Mouse (Mus musculus): Measurements from ENCODE around the gene Crebl2. TPM values are rescaled to one million over a fixed set of nuclear protein-coding genes. Genes with fewer than 3 reads are reported as not detected.

Gene Crebl2
- total RNA-seq (2021), result 10 to 100 TPM; 41.1 to 41.7 TPM

DNA sequence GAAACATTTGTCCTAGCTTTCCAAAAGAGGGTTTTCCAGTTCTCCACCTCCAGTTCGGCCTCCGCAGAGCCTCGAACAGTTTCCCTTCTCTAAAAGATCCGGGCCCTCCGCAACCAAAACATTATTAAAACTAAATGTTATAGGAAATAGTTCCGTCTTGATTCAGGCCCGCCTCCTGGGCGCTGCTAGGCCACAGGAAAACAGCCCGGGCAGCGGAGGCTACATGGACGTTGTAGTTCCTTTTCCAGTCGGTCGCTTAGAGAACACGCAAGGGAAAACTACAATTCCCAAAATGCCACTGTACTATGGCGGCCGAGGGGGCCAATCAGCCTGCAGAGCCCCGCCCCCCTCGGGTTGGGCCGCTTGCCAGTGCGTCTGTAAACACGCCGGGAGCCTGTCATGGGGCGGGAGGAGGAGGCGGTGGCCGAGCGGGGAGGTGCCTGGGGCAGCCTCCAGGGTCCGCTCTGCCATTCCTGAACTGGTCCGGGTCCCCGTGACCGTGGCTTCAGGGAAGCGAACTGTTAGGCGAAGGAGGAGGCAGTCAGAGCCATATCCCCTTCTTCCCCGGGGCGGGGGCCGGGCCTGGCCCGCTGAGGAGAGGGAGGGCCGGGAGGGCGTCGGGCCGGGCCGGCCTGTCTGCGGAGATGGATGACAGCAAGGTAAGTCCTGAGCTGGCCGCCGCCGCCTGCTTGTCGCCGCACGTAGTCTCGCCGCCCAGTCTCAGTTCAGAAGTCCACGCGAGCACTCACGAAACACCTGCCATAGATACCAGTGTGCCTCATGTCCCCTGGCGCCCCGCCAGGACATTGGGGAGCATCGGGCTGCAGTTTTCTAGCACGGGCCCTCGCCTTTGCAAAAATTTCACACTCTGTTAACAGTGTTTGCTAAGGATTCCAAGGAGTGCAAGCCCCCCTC is at the start of gene Crebl2:
Crebl2 (plus strand) TSS at position 369 of the 915 bp plus-strand sequence.
- DNase-seq, result peak; percentile 99

DNA sequence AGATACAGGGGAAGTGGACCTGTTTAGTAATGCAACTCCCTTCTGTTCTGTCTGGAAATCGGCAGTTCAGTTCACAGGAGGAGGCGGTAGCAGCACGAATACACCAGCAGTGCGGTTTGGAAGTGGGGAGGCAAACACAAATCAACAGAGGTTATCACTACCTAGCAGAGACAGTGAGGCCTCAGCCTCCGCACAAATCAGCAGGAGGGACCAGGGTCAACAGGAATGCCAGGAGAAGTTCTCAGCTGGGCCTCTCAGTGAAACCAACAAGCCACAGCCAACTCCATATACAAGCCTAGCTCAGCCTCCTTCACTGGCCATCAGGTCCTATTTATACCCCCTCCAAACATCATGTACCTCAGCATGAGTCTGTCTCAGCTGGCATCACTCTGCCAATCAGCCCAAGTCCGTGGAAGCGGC is 48.5 kb upstream of the Crebl2 start:
- DNase-seq, result no peak

DNA sequence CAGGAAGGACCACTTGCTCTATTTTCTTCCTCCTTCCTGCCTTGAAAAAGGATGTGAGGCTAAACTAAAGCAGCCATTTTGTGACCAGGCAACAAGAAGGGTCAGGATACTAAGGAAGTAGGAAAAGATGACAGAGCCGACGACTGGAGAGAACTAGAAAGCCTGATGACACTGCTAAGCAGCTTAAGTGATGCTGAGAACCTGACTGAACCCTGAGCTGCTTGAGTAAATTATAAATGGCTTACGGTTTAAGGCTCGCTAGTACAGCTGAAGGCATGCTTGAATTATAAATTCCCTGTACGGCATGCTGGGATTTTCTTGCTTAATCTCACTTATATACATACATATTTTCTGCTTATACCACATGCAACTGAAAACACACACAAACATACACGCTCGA is 47.1 kb upstream of the Crebl2 start:
- no peak for DNase-seq

DNA sequence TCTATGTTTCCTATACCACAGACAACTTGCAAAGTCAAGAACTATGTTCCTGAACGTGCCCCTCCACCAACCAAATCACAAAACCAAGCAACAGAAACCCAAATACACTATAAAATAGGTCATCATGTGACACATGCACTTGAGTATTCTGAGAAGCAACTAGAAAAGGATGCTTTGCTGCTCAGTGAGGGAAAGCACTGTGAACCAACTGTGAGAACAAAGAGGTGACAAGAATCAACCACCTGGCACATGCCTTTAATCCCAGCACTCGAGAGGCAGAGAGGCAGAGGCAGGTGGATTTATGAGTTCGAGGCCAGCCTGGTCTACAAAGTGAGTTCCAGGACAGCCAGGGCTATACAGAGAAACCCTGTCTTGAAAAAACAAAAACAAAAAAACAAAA is 43.5 kb upstream of the Crebl2 start:
- no peak for DNase-seq

DNA sequence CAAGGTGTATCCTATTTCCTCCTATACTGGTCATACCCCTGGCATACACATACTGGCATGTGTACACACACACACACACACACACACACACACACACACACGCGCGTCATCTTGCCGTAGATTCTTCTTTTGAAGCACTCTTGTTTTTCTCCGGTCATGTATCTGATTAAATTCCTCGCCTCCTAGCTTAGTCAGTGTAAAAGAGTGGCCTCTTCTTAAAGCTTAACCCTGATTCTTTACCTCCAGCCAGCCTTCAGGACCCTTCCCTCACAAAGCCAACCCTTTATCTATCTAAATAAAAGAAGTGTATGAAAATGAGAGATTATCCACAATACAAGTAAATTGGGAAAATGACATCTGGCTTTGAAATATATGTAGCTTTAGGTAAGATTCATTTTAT is 40.9 kb upstream of the Crebl2 start:
- DNase-seq, result no peak

DNA sequence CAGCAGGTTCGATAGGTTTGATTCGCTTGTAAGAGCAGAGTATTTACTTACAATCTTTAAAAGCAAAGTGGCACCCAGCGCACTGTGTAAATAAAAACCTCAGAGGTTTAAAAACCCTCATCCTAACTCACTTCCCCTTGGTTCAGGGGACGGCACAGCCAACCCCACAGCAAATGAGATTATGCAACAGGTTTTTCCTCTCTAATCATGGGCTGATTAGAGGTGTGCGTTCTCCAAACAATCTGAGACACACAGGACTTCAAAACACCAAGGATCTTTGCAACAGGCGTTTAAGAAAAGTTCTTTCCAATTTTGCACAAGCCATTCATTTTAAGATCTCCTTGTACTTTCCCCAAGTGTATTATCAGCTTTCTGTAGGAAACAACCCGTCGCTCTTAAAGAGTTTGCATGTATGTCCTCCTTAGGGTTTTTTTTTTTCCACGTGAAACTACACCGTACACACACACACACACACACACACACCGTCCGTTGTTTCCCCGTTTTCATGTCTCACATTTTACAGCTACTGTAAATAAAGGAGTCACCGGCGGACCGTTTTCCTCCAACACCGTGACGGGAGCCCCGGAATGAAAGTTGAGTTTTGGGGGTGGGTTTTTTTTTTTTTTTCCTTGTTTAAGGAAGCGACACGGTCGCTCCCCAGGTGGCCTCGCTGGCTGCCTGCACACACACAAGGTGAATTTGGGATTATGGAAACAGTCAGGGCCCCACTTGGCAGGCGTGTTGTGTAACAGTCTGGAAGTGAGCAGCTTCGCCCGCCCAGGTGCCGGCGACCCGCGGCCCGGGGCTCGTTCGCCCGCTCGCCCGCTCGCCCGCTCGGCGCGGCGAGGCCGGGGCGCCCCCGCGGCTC is 38.5 kb upstream of the Crebl2 start:
- DNase-seq, result peak in 1 of 2 experiments; percentile 5

DNA sequence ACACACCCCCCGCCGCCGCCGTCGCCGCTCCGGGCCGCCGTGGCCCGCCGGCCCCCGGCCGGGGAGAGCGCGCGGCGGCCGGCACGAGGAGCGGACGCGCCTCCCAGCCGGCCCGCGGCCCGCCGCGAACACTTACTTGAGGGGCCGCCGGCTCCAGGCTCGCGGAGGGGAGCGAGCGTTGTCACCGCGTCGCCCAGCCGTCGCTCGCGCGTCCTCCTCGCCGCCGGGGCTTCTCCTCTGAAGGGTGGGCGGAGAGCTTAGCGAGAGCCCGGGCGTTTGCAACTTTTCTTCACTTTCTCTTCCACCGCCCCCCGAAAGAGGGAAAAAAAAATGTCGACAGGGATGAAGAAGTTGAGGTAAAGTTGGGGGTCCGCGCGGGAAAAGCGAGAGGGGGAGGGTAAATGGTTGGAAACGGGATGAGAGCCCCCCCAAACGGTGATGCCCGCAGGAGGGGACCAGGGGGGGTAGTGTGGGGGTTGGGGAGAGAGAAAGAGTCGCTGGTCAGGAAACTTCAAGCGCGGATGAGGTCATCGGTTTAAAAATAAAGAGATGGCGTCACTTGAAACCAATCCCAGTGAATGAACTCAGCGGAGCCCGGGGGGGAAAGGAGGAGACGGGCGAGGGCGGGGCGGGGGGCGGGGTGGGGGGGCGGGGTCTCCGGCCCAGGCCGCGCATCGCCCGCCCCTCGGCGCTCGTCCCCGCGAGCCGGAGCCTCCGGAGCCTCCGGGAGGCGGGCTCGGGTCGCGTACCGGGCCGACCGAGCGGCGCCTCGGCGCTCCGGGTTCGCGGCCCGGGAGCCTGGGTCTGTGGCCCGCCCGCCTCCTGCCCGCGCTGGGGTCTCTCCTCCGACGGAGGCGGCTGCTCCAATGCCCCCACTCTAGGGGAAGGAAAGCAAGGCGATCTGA is 37.6 kb upstream of the Crebl2 start, which contains the start of gene Dusp16:
Dusp16 (minus strand) TSS at position 485 of the 905 bp plus-strand sequence.
- peak; percentile 74 to 78 for DNase-seq

DNA sequence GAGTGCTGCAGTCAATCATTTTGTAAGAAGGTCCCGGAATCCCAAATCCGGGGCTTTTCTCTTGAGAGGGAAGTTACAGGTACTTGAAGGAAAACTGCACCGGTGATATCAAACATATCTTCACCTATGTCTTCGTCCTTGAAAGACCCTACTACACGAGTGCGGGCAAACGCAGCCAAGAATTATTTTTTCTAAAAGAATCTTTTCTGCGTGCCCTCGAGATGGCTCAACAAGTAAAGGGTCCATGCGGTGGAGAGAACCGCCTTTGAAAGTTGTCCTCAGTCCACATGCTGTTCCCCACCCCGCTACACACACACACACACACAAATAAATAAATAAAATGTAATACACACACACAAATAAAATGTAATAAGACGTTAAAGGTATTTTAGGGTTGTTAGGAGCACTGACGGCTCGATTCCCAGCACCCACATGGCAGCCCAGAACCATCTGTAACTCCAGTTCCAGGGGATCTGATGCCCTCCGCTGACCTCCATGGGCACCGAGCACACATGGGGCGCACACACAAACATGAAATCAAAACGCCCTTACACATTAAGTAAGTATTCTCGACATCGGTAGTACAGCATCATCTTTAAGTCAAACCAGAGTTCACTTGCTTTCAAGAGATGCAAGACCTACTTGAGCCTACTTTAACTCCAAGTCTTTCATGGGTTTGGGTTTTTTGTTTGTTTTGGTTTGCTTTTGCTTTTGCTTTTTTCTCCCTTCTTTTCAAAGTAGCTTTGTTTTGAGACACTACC is 36.7 kb upstream of the Crebl2 start:
- DNase-seq, result no peak

DNA sequence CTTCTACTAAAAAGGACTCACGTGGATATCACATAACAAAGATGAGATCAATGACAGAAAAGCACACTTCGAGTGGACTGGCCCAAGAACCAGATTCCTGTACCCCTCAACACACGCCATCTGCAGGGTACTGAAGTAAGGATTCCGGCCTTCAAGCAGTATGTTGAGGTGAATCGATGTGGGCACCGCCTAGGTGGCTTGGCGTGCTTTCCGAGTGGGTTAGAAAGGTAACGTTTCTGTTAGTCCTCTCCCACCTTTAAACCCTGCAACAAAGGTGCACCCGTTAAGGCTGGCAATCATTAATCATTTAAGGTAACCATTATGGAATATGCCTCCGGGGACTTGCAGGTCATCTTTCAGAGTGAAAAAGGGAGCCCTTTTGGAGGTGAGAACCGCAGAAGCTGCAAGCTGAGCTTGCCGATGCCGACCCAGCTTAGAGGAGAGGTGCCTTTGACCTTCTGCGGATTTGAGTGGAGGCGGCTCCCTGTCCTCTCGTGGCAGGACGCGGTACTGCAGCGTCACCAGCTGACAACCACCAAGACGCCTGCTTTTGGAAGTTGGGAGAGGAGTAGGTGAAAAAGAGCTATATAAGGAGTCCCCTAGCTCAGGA is 35.9 kb upstream of the Crebl2 start:
- DNase-seq, result peak; percentile 70 to 72

DNA sequence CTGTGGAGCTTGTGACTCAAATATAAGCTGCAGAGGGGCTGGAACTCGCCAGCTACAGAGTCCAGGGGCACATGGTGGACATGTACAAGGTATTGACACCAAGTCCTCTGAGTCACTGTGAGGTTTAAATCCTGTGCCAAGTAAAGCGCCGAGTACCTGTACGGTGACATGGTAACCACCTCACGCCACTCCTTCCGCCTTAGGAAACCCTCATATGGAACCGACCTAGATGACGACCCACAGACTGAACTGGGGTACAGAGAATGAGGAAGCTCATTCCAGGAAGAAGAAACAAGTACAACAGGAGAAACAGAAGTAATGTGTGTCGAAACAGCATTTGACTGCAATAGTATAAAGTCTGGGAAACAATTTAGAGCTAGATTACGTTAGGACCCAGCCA is 33.7 kb upstream of the Crebl2 start:
- no peak for DNase-seq

DNA sequence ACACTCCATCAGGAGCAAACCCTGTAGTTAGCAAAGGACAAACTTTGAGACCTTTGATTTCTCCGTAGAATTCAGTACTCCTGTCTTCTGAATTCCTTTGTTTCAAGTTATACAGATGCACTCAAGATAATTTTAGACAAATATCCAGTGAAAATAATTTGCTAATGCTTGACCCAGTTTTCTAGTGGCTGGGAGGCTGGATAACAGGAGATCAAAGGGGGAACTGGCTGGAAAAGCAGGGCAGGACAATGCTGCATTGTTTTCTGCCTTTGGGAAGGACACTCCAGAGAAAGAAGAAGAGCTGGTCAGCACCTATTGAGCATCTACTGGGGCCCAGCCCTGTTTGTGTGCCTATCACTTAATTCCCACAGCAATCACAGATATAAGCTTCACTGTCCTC is 28.5 kb upstream of the Crebl2 start:
- DNase-seq, result no peak

DNA sequence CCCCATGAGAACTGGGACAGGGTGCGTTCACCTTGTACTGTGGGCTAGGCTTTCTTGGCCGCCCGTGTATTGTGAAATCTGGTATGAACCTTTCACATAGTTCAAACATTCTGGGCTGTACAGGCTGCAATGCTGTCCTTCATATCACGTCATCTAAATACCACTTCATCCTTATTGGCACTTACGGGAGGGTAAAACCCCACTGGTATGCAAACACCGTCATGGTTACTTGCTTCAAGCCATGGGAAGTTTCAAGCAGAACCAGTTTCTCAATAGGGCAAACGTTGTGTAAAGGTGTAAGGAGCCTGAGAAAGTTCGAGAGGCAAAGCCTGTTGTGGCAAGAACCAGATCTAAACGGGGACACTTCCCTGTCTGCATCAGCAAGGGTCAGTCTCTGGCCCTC is 27.3 kb upstream of the Crebl2 start:
- DNase-seq, result no peak

DNA sequence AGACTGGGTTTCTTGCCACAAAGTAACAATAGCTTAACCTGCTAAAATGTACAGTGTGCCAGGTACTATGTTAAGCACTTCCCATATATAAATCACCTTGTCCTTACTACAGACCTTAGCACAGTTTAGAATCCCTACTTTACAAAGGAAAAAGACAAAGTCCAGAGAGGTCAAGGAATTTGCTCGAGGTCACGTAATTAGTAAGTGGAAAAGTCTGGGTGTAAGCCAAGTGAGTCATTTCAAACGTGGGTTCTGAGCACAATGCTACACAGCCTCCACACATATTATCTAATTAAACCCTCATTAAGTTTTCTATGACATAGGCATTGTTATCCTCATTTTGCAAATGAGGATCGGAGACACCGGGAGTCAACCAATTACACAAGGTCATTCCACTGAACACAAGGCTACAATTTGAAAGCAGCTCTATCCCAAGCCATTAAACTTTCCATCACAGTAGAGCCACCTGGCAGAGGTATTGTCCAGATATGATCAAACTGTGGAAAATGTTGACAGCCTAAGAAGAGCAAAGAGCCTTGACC is 25.1 kb upstream of the Crebl2 start:
- DNase-seq, result no peak

DNA sequence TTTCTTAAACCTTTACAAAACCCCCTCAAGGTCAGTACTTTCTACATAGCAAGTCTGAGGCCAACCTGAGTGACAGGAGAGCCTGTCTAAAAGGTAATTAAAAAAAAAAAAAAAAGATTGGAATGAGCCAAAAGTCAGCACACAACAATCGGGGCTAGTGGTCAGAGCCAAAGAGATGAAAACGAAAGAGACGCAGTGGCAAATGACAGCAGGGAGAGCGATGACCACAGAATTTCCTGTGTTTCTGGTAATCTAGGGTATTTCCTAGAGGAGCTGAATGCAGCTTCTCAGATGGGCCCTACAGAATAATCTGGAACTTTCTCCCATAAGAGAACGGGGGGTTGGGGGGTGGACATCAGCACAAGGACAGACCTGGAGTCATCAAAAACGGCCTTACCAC is 23.8 kb upstream of the Crebl2 start:
- DNase-seq, result no peak

DNA sequence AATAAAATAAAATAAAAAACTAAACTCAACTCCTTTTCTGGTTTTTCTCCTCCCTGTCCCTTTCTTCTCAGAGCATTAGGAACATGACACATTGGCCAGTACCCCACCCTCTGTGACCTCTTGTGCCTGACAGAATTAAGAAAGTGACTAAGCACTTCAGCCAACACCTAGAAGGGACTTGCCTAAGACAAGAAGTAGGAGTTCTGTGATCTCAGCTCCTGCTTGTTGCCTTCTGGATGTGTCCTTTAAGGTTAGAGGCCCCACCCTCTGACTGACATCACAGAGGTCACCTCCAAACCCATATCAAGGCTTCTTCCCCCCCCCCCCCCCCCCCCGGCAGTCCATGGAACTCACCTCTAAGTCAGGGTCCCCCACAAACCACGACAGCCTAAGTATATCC is 22.9 kb upstream of the Crebl2 start:
- no peak for DNase-seq

DNA sequence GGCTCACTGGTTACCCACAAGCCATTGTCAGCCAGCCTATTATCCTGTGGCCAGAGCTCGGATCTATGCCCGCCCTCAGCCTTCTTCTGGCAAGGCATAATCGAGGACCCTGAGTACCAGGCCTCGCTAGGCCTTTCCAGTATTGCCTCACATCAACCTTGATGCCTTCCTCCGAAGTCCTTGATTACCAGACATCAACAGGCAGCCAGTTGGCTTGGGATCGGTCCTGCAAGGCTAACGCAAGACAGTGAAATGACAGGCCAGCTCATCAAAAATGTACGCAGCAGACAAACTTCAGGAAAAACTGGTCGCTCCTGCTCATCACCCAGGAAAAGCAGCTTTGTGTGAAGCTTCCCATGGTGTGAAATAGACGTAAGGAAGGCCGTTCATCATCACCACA is 22.2 kb upstream of the Crebl2 start:
- DNase-seq, result no peak

DNA sequence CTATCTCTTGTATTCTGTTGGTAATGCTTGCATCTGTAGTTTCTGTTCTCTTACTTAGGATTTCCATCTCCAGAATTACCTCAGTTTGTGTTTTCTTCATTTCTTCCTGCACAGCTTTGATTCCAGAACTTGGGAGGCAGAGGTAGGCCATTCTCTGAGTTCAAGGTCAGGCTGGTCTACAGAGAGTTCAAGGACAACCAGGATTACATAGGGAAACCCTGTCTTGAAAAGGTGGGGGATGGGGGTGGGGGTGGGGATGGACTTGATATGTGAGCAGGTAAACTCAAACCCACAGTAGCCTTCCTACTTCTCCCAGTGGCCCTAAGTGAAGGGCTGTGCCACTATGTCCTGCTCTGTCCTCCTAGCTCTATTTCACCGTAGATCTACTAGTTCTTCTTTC is 16.9 kb upstream of the Crebl2 start:
- no peak for DNase-seq

DNA sequence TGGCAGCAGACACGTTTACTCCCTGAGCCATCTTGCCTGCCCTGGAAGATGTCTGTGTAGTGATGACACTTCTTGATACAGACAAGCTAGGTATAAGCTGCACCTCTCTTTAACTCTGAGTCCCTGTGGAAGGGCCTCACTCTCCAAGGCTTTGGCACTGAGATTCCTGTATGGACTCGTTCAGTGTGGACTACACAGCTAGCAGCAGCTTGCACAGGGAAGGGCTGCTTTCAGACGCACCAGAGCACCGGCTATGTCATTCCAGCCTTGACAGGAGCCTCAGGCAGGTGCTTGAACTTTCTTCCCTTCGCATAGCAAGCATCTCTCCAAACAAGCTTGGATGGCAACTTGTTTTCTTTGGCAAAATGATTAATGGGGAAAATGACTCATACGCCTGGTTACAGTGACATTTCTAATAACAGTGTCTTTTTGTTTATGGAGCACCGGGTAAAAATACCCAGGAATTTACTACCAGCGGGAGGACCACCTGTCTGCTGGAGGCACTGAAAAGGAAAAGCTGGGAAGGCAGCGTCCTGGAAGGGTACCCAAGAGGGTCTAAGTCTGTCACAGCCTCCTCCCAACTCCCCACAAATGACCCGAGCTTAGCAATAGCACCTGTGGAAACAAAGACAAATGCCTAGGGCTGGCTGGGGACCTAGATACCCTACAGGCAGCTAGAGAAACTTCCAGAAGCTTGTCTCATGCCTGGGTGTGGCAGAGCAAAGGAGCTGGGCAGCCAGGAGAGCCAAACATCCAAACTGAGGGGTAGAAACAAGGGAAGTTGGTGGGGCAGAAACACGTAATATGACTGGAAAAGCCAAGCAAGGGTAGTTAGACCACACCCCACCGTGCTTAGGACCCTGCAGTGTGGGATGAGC is 12.7 kb upstream of the Crebl2 start:
- no peak for DNase-seq

DNA sequence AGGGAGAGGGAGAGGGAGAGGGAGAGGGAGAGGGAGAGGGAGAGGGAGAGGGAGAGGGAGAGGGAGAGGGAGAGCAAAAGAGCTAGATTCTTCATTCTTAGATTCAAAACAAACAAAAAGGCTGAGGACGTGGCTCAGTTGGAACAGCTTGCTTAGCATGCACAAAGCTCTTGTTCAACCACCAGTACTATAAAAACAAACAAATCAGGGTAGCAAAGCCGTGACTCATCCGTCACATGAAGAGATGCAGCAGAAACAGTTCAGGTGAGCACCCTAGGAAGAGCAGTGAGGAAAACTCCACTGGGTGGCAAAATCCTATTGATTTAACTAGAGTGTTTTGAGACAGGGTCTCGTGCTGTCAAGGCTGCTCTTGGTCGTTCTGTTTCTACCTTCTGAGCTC is 10.2 kb upstream of the Crebl2 start:
- no peak for DNase-seq

DNA sequence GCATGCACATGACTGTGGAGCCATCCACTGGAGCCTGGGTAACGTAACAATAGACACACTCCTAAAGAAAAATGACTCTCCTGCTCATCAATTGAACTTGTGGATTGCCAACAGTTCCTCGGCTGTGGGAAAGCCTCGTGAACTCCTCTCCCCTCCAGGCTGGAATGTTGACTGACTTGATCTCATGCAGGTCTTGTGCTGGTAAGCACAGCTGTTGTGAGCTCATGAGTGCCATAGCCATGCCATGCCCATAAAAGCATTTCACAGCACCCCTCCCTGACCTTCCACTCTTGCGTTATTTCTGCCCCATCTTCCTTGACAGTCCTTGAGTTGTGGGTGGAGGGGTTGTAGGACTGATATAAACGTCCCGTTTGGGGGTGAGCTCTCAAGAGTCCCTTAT is 9.5 kb upstream of the Crebl2 start:
- no peak for DNase-seq

Measured in layer of hippocampus, postnatal 36 days (tissue).